Mouse (Mus musculus) cerebellum, adult 2 months (tissue): ENCODE measurements around the gene Prr13.

ENCODE experiments used
- CTCF ChIP-seq: fragments of 200-500 bp; IDR thresholded peaks from 2 replicates; pipeline ENCODE4 v1.5.1; 2011; ENCODE audit warnings: low read depth, mild to moderate bottlenecking, control low read depth, low read length, moderate library complexity, borderline replicate concordance; ENCODE audit not compliant: insufficient read depth
- POLR2A ChIP-seq: fragments of 200-500 bp; IDR thresholded peaks from 2 replicates; pipeline ENCODE4 v1.6.1; 2011; ENCODE audit warnings: low read length, control low read depth, borderline replicate concordance; ENCODE audit not compliant: insufficient read depth

- no peak for TF ChIP-seq CTCF
- TF ChIP-seq POLR2A: no peak
These were observed 53.2 kb downstream of the Prr13 start for GRCm38 (mm10) chr15:102512010-102512409.
